Mouse (Mus musculus) CH12.LX (cell line): ENCODE measurements around the gene Palm2. TPM values are rescaled to one million over a fixed set of nuclear protein-coding genes. Genes with fewer than 3 reads are reported as not detected.

Experiments
- DNase-seq: peaks from one replicate; pipeline ENCODE4 v3.0.0-alpha.2; 2013; ENCODE audit errors: extremely low read depth
- H3K27ac ChIP-seq: 2 replicates; pipeline ENCODE4 v1.5.1; 2012; ENCODE audit warnings: low read depth, mild to moderate bottlenecking, control low read depth, moderate library complexity; ENCODE audit not compliant: insufficient read depth
- H3K27me3 ChIP-seq: replicated peaks from 2 replicates; pipeline ENCODE3; 2012; ENCODE audit warnings: inconsistent platforms
- H3K36me3 ChIP-seq, 2 experiments: replicated peaks in 1 of 2; 2 replicates each; pipeline versions ENCODE3 to v1.6.1; 2012; ENCODE audit warnings: inconsistent platforms in 1 of 2, low read length in 1 of 2, mild to moderate bottlenecking in 1 of 2, mixed read lengths in 1 of 2, moderate library complexity in 1 of 2; ENCODE audit not compliant: control insufficient read depth in 1 of 2, insufficient read depth in 1 of 2
- H3K4me1 ChIP-seq, 2 experiments: 2 replicates each; pipeline ENCODE4 v1.6.1; 2012; ENCODE audit warnings: inconsistent platforms in 1 of 2, moderate library complexity in 1 of 2; ENCODE audit not compliant: insufficient read depth in 2 of 2, control insufficient read depth in 1 of 2
- H3K4me2 ChIP-seq: 2 replicates; pipeline ENCODE4 v1.6.1; 2012; ENCODE audit warnings: low read depth, mild to moderate bottlenecking, control low read depth; ENCODE audit not compliant: poor library complexity, insufficient read depth, severe bottlenecking
- H3K4me3 ChIP-seq, 3 experiments: fragments of 150-350 bp in 1 of 3; sonication (generic) in 1 of 3; replicated peaks in 1 of 3; 2 replicates each; pipeline versions ENCODE3 to v1.5.1; 2011 to 2012; ENCODE audit warnings: low read depth in 2 of 3, low read length in 2 of 3, mild to moderate bottlenecking in 2 of 3, moderate library complexity in 2 of 3, control low read depth in 1 of 3, improper control_type of control experiment in 1 of 3, inconsistent platforms in 1 of 3, mixed read lengths in 1 of 3; ENCODE audit not compliant: poor library complexity in 1 of 3
- H3K79me2 ChIP-seq: replicated peaks from 2 replicates; pipeline ENCODE4 v1.6.1; 2012; ENCODE audit warnings: mild to moderate bottlenecking, moderate library complexity; ENCODE audit not compliant: control insufficient read depth, poor library complexity, insufficient read depth, severe bottlenecking; ENCODE audit errors: extremely low read depth
- H3K9ac ChIP-seq: 2 replicates; pipeline ENCODE4 v1.6.1; 2012; ENCODE audit warnings: low read depth, mild to moderate bottlenecking, control low read depth, moderate library complexity; ENCODE audit not compliant: insufficient read depth
- H3K9me3 ChIP-seq: replicated peaks from 2 replicates; pipeline ENCODE3; 2012; ENCODE audit warnings: low read length, inconsistent platforms, mixed read lengths
- CHD1 ChIP-seq: IDR thresholded peaks from 2 replicates; pipeline ENCODE4 v1.6.1; 2012; ENCODE audit warnings: low read depth, low read length, improper control_type of control experiment, inconsistent platforms
- CHD2 ChIP-seq: IDR thresholded peaks from 2 replicates; pipeline ENCODE4 v1.6.1; 2011; ENCODE audit warnings: low read length, improper control_type of control experiment
- CTCF ChIP-seq, 2 experiments: IDR thresholded peaks in 1 of 2; conservative IDR thresholded peaks in 1 of 2; 2 replicates each; pipeline ENCODE4 v1.5.1; 2011 to 2012; ENCODE audit warnings: low read depth in 2 of 2, low read length in 2 of 2, improper control_type of control experiment in 1 of 2, inconsistent platforms in 1 of 2, mild to moderate bottlenecking in 1 of 2, moderate library complexity in 1 of 2
- E2F4 ChIP-seq: IDR thresholded peaks from 2 replicates; pipeline ENCODE4 v1.6.1; 2011; ENCODE audit warnings: low read depth, low read length, improper control_type of control experiment; ENCODE audit not compliant: insufficient replicate concordance
- ELF1 ChIP-seq: IDR thresholded peaks from 2 replicates; pipeline ENCODE4 v1.6.1; 2014; ENCODE audit warnings: low read depth, mild to moderate bottlenecking, inconsistent platforms, low read length, improper control_type of control experiment
- ETS1 ChIP-seq: conservative IDR thresholded peaks from 2 replicates; pipeline ENCODE4 v1.6.1; 2012; ENCODE audit warnings: low read depth, mild to moderate bottlenecking, inconsistent platforms, low read length, improper control_type of control experiment, moderate library complexity
- GABPA ChIP-seq: IDR thresholded peaks from 2 replicates; pipeline ENCODE4 v1.6.1; 2012; ENCODE audit warnings: low read depth, low read length, improper control_type of control experiment, inconsistent platforms; ENCODE audit not compliant: insufficient replicate concordance
- JUN ChIP-seq: IDR thresholded peaks from 2 replicates; pipeline ENCODE4 v1.6.1; 2011; ENCODE audit warnings: low read depth, mild to moderate bottlenecking, low read length, improper control_type of control experiment, moderate library complexity; ENCODE audit not compliant: insufficient read depth
- MAX ChIP-seq: IDR thresholded peaks from 2 replicates; pipeline ENCODE4 v1.6.1; 2011; ENCODE audit warnings: low read length, improper control_type of control experiment
- MAZ ChIP-seq: IDR thresholded peaks from 2 replicates; pipeline ENCODE4 v1.6.1; 2012; ENCODE audit warnings: low read depth, mild to moderate bottlenecking, inconsistent platforms, low read length, improper control_type of control experiment, moderate library complexity
- MEF2A ChIP-seq: IDR thresholded peaks from 2 replicates; pipeline ENCODE4 v1.6.1; 2014; ENCODE audit warnings: low read depth, mild to moderate bottlenecking, inconsistent platforms, low read length, improper control_type of control experiment, borderline replicate concordance
- NELFE ChIP-seq: IDR thresholded peaks from 2 replicates; pipeline ENCODE4 v1.6.1; 2011; ENCODE audit warnings: low read depth, low read length, improper control_type of control experiment
- POLR2A ChIP-seq: IDR thresholded peaks from 2 replicates; pipeline ENCODE4 v1.6.1; 2011; ENCODE audit warnings: low read depth, mild to moderate bottlenecking, improper control_type of control experiment, low read length
- POLR2AphosphoS2 ChIP-seq: IDR thresholded peaks from 2 replicates; pipeline ENCODE4 v1.6.1; 2011; ENCODE audit warnings: low read depth, low read length, improper control_type of control experiment
- RAD21 ChIP-seq: IDR thresholded peaks from 2 replicates; pipeline ENCODE4 v1.6.1; 2011; ENCODE audit warnings: low read depth, mild to moderate bottlenecking, low read length, improper control_type of control experiment, moderate library complexity
- RCOR1 ChIP-seq: conservative IDR thresholded peaks from 2 replicates; pipeline ENCODE4 v1.6.1; 2012; ENCODE audit warnings: low read depth, mild to moderate bottlenecking, inconsistent platforms, low read length, improper control_type of control experiment
- SMC3 ChIP-seq: IDR thresholded peaks from 2 replicates; pipeline ENCODE4 v1.6.1; 2011; ENCODE audit warnings: low read depth, low read length, improper control_type of control experiment
- TCF12 ChIP-seq: IDR thresholded peaks from 2 replicates; pipeline ENCODE4 v1.6.1; 2014; ENCODE audit warnings: low read depth, mild to moderate bottlenecking, inconsistent platforms, low read length, improper control_type of control experiment
- UBTF ChIP-seq: IDR thresholded peaks from 2 replicates; pipeline ENCODE4 v1.6.1; 2012; ENCODE audit warnings: low read depth, mild to moderate bottlenecking, inconsistent platforms, low read length, improper control_type of control experiment, moderate library complexity
- USF1 ChIP-seq: IDR thresholded peaks from 2 replicates; pipeline ENCODE4 v1.6.1; 2014; ENCODE audit warnings: low read depth, mild to moderate bottlenecking, inconsistent platforms, low read length, improper control_type of control experiment
- USF2 ChIP-seq: conservative IDR thresholded peaks from 2 replicates; pipeline ENCODE4 v1.6.1; 2011; ENCODE audit warnings: low read depth, low read length, improper control_type of control experiment
- ZC3H11A ChIP-seq: IDR thresholded peaks from 2 replicates; pipeline ENCODE4 v1.6.1; 2012; ENCODE audit warnings: low read depth, mild to moderate bottlenecking, inconsistent platforms, low read length, improper control_type of control experiment
- ZMIZ1 ChIP-seq: IDR thresholded peaks from 2 replicates; pipeline ENCODE4 v1.6.1; 2012; ENCODE audit warnings: low read depth, mild to moderate bottlenecking, inconsistent platforms, low read length, improper control_type of control experiment
- dilution Hi-C: fragments of 300-500 bp; cut with MboI; formaldehyde crosslinking; loops from 2 replicates; pipeline ENCODE4 v1.14.3; 2020; ENCODE audit warnings: low sequenced_read_pairs; ENCODE audit not compliant: extremely low pct_unique_long_range_greater_than_20kb, extremely low pct_ligation_motif_present
- in situ Hi-C: fragments of 300-500 bp; cut with MboI; formaldehyde crosslinking; loops from 3 replicates; pipeline ENCODE4 v1.14.3; 2019; ENCODE audit warnings: low sequenced_read_pairs, low pct_ligation_motif_present, low pct_unique_long_range_greater_than_20kb, mixed read lengths
- polyA plus RNA-seq: library from polyadenylated mRNA; unstranded; fragments of >175 nt; gene quantifications from 2 replicates; pipeline ENCODE4 v1.2.1, GENCODE M21; 2012; ENCODE audit warnings: low read depth; ENCODE audit not compliant: insufficient read length
- total RNA-seq, 2 experiments: library from RNA; depleted of rRNA; stranded (reverse); fragments of 300-350 nt in 1 of 2; fragments of >200 nt in 1 of 2; gene quantifications; 2 replicates each; pipeline ENCODE4 v1.2.3; 2012 to 2014

The Palm2 gene
- total and polyA plus RNA-seq, 3 experiments, result not detected

DNA sequence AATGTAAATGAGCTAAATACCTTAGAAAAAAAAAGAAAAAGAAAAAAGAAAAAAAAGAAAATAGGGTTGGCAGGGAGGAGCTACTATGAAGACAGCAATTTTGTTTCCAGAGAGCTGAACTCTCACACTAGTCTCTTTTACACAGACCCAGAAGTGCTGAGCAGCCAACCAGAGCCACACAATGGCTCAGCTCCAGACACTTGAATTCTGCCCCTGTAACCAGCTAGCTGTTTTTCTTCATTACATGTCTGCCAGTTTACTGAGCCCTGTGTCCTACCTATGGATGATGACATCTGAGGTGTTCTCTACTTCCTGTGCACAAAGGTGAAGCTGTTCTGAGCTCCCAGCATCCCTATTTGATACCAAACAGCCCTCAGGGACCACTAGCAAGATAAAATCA is 94.2 kb downstream of the Palm2 start:
- Histone ChIP-seq H3K27ac (no peak overlapping the region), H3K36me3 (no peaks in the 10 kb centered on the region), H3K9ac (no peak overlapping the region), H3K4me3 (no peak overlapping the region), H3K9me3 (no peaks in the 10 kb centered on the region), H3K4me1 (peaks cover 0 to 3% of the 10 kb centered on the region in 2 experiments; a peak in 1 of 4 replicates), H3K27me3 (no peaks in the 10 kb centered on the region), H3K4me2 (no peak overlapping the region)
- dilution Hi-C loops, result no loop called here
- in situ Hi-C loops, result no loop called here
- DNase-seq, result no peak
- no peak for TF ChIP-seq SMC3
- TF ChIP-seq CHD2, result no peak
- no peak for TF ChIP-seq MEF2A
- no peak for TF ChIP-seq UBTF
- no peak for TF ChIP-seq RCOR1
- TF ChIP-seq CHD1, result no peak
- no peak for TF ChIP-seq JUN
- no peak for TF ChIP-seq NELFE
- no peak for TF ChIP-seq USF1
- no peak for TF ChIP-seq MAZ
- TF ChIP-seq TCF12, result no peak
- no peak for TF ChIP-seq MAX
- no peak for TF ChIP-seq RAD21
- no peak for TF ChIP-seq ZC3H11A
- no peak for TF ChIP-seq ZMIZ1
- TF ChIP-seq, all 38 proteins: peak for 0
- no peaks in the 10 kb centered on the region for H3K79me2 ChIP-seq

DNA sequence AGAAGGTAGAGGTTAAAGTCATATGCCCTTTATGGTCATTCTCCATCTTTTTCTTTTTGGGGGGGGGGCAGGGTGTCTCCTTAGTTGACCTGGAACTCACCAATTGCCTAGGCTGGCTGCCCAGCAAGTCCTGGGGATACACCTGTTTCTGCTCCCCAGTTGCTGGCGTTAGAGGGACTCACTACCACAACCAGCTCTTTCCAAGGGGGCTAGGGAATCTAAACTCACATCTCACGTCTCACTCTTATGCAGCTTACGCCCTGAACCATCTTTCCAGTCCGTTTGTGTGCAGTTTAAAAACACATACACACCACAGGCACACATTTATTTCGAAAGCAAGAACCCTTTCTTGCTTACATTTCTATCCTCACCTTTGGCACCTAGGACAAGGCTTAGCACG is 99.6 kb downstream of the Palm2 start:
- Histone ChIP-seq H3K9me3 (no peaks in the 10 kb centered on the region), H3K4me3 (no peak overlapping the region), H3K36me3 (no peaks in the 10 kb centered on the region), H3K9ac (no peak overlapping the region), H3K27ac (no peak overlapping the region), H3K4me2 (no peak overlapping the region), H3K79me2 (no peaks in the 10 kb centered on the region), H3K27me3 (no peaks in the 10 kb centered on the region), H3K4me1 (no peaks in the 10 kb centered on the region)
- dilution Hi-C loops, result no loop called here
- TF ChIP-seq POLR2AphosphoS2, result no peak
- no peak for TF ChIP-seq E2F4
- TF ChIP-seq TCF12, result no peak
- no peak for TF ChIP-seq POLR2A
- TF ChIP-seq ETS1, result no peak
- no peak for TF ChIP-seq USF2
- TF ChIP-seq CTCF (conservative IDR thresholded peaks at IDR 0.05 in 1 of 2, IDR thresholded peaks at IDR 0.05 in 1 of 2; ENCODE audit: low read depth in 2 of 2, low read length in 2 of 2), result no peak
- no peak for TF ChIP-seq MEF2A
- TF ChIP-seq JUN, result no peak
- no peak for TF ChIP-seq GABPA
- no peak for TF ChIP-seq ELF1
- in situ Hi-C loops, result no loop called here
- no peak for DNase-seq
